Mouse (Mus musculus) stomach, embryonic 14.5 days (tissue): ENCODE data around the gene Ezh1. TPM values are rescaled to one million over a fixed set of nuclear protein-coding genes. Genes with fewer than 3 reads are reported as not detected.

Experiments
- ATAC-seq: fragments of 200-750 bp; cut with Nextera tagmentation; 2 replicates; pipeline ENCODE4 v1.8.0; 2017; ENCODE audit warnings: low read depth, moderate TSS enrichment; ENCODE audit not compliant: insufficient number of reproducible peaks, insufficient read depth, low FRiP score
- H3K27ac ChIP-seq: fragments of 300-500 bp; sonication (generic); 2 replicates; pipeline ENCODE4 v1.5.1; 2014; ENCODE audit warnings: mild to moderate bottlenecking, low read length, moderate library complexity, mixed read lengths
- H3K27me3 ChIP-seq: fragments of 300-500 bp; sonication (generic); 2 replicates; pipeline ENCODE4 v1.6.1; 2014; ENCODE audit warnings: low read length, control low read depth, mixed read lengths; ENCODE audit not compliant: control insufficient read depth, insufficient read depth
- H3K36me3 ChIP-seq: fragments of 300-500 bp; sonication (generic); 2 replicates; pipeline ENCODE4 v1.6.1; 2014; ENCODE audit warnings: mild to moderate bottlenecking, control low read depth, low read length, moderate library complexity, mixed read lengths; ENCODE audit not compliant: control insufficient read depth, insufficient read depth
- H3K4me1 ChIP-seq: fragments of 300-500 bp; sonication (generic); 2 replicates; pipeline ENCODE4 v1.6.1; 2014; ENCODE audit warnings: low read length, control low read depth, mixed read lengths; ENCODE audit not compliant: control insufficient read depth, insufficient read depth
- H3K4me2 ChIP-seq: fragments of 300-500 bp; sonication (generic); replicated peaks from 2 replicates; pipeline ENCODE4 v1.6.1; 2014; ENCODE audit warnings: low read depth, low read length, control low read depth
- H3K4me3 ChIP-seq: fragments of 300-500 bp; sonication (generic); 2 replicates; pipeline ENCODE4 v1.5.1; 2014; ENCODE audit warnings: low read depth, low read length, control low read depth
- H3K9ac ChIP-seq: fragments of 300-500 bp; sonication (generic); replicated peaks from 2 replicates; pipeline ENCODE4 v1.6.1; 2014; ENCODE audit warnings: low read depth, mild to moderate bottlenecking, control low read depth, low read length, moderate library complexity, mixed read lengths
- H3K9me3 ChIP-seq: fragments of 300-500 bp; sonication (generic); 2 replicates; pipeline ENCODE4 v1.6.1; 2016; ENCODE audit warnings: low read depth, low read length, control low read depth; ENCODE audit not compliant: control insufficient read depth
- WGBS: fragments of 180-500 bp; shearing (Covaris S2); extraction: QIAGEN DNeasy Blood & Tissue Kit; methylation state at CpG from one replicate; pipeline ENCODE4 v1.1.7; 2014; 5-methylcytosine and 5-hydroxymethylcytosine counted together
- polyA plus RNA-seq: library from polyadenylated mRNA; unstranded; fragments of >200 nt; fragmentation: Nextera tagmentation; extraction: Ambion mirVana; gene quantifications from 2 replicates; pipeline ENCODE4 v1.2.1, GENCODE M21; 2014

Gene Ezh1
- polyA plus RNA-seq, 1 experiment from 2014 or later, result 19.1 TPM

- peak overlapping the region; percentile 82 for H3K27ac ChIP-seq
- ATAC-seq, result no peak
- no peaks in the 10 kb centered on the region for H3K9me3 ChIP-seq
- WGBS, result 18% methylated on average over 25 of the region's 25 CpGs
- peak overlapping the region; percentile 76 for H3K4me2 ChIP-seq
- peak overlapping the region; percentile 84 for H3K4me3 ChIP-seq
- H3K4me1 ChIP-seq, result peaks cover 11% of the 10 kb centered on the region
- H3K9ac ChIP-seq, result peak overlapping the region; percentile 82
- no peaks in the 10 kb centered on the region for H3K27me3 ChIP-seq
- no peaks in the 10 kb centered on the region for H3K36me3 ChIP-seq
These were observed 765 bp downstream of the Ezh1 start for GRCm38 (mm10) chr11:101225331-101226064.

- Histone ChIP-seq H3K27me3 (no peaks in the 10 kb centered on the region), H3K27ac (no peak overlapping the region), H3K36me3 (no peaks in the 10 kb centered on the region), H3K4me3 (no peak overlapping the region), H3K4me2 (no peak overlapping the region), H3K4me1 (peaks cover 4% of the 10 kb centered on the region; the same call in 1 of the 2 replicates), H3K9me3 (no peaks in the 10 kb centered on the region), H3K9ac (no peak overlapping the region)
- no peak for ATAC-seq
- WGBS, result 94% methylated on average over 3 of the region's 3 CpGs
These were observed 1.9 kb downstream of the Ezh1 start for GRCm38 (mm10) chr11:101224337-101224736.

- no peak overlapping the region for H3K9ac ChIP-seq
- H3K9me3 ChIP-seq, result no peaks in the 10 kb centered on the region
- no peak overlapping the region for H3K4me2 ChIP-seq
- no peaks in the 10 kb centered on the region for H3K27me3 ChIP-seq
- peaks cover 10% of the 10 kb centered on the region; the same call in 1 of the 2 replicates for H3K36me3 ChIP-seq
- no peak for ATAC-seq
- no peak overlapping the region for H3K4me3 ChIP-seq
- peaks cover 4% of the 10 kb centered on the region; the same call in 1 of the 2 replicates for H3K4me1 ChIP-seq
- WGBS, result 74% methylated on average over 8 of the region's 8 CpGs
- 0 out of 2 replicates have a peak overlapping the region, but pooled peaks have one; percentile 10 for H3K27ac ChIP-seq
These were observed 4.8 kb downstream of the Ezh1 start for GRCm38 (mm10) chr11:101221306-101221986.

- Histone ChIP-seq H3K4me1 (peaks cover 4% of the 10 kb centered on the region; the same call in 1 of the 2 replicates), H3K27me3 (no peaks in the 10 kb centered on the region), H3K4me2 (no peak overlapping the region), H3K27ac (0 out of 2 replicates have a peak overlapping the region, but pooled peaks have one; percentile 10), H3K36me3 (peaks cover 11% of the 10 kb centered on the region; the same call in 1 of the 2 replicates), H3K9ac (no peak overlapping the region), H3K9me3 (no peaks in the 10 kb centered on the region), H3K4me3 (no peak overlapping the region)
- 32% methylated on average over 2 of the region's 2 CpGs for WGBS
- no peak for ATAC-seq
These were observed 5.4 kb downstream of the Ezh1 start for GRCm38 (mm10) chr11:101220853-101221252.

GRCm38 (mm10) chr11:101218436-101219055 lies 7.7 kb downstream of the Ezh1 start:
- H3K27ac ChIP-seq, result no peak overlapping the region
- WGBS, result 77% methylated on average over 10 of the region's 10 CpGs

GRCm38 (mm10) chr11:101216936-101217335 lies 9.3 kb downstream of the Ezh1 start:
- no peaks in the 10 kb centered on the region for H3K27me3 ChIP-seq
- peaks cover 32% of the 10 kb centered on the region; the same call in 1 of the 2 replicates for H3K36me3 ChIP-seq
- H3K27ac ChIP-seq, result no peak overlapping the region
- no peak for ATAC-seq
- WGBS, result 89% methylated on average over 5 of the region's 5 CpGs
- no peaks in the 10 kb centered on the region for H3K9me3 ChIP-seq
- H3K9ac ChIP-seq, result no peak overlapping the region
- H3K4me2 ChIP-seq, result no peak overlapping the region
- H3K4me1 ChIP-seq, result 0 out of 2 replicates have a peak, but pooled peaks cover 4% of the 10 kb centered on the region
- H3K4me3 ChIP-seq, result no peak overlapping the region

More at GRCm38 (mm10) chr11:101218436-101219055, 7.7 kb downstream of the Ezh1 start:
- Histone ChIP-seq H3K36me3 (peaks cover 32% of the 10 kb centered on the region; the same call in 1 of the 2 replicates), H3K27me3 (no peaks in the 10 kb centered on the region), H3K4me2 (no peak overlapping the region), H3K9ac (no peak overlapping the region), H3K4me3 (no peak overlapping the region), H3K9me3 (no peaks in the 10 kb centered on the region), H3K4me1 (0 out of 2 replicates have a peak, but pooled peaks cover 4% of the 10 kb centered on the region)
- ATAC-seq, result no peak

- peak; percentile 74; the same call in 1 of the 2 replicates for ATAC-seq
- no peak overlapping the region for H3K9ac ChIP-seq
- no peak overlapping the region for H3K4me3 ChIP-seq
- no peak overlapping the region for H3K27ac ChIP-seq
- 39% methylated on average over 3 of the region's 3 CpGs for WGBS
- no peaks in the 10 kb centered on the region for H3K4me1 ChIP-seq
- no peaks in the 10 kb centered on the region for H3K9me3 ChIP-seq
- H3K36me3 ChIP-seq, result peaks cover 48% of the 10 kb centered on the region
- no peaks in the 10 kb centered on the region for H3K27me3 ChIP-seq
- H3K4me2 ChIP-seq, result no peak overlapping the region
These were observed 14.3 kb downstream of the Ezh1 start for GRCm38 (mm10) chr11:101211970-101212369.

- Histone ChIP-seq H3K4me1 (no peaks in the 10 kb centered on the region), H3K27ac (no peak overlapping the region), H3K27me3 (no peaks in the 10 kb centered on the region), H3K9ac (no peak overlapping the region), H3K4me3 (no peak overlapping the region), H3K9me3 (no peaks in the 10 kb centered on the region), H3K4me2 (no peak overlapping the region), H3K36me3 (peaks cover 49% of the 10 kb centered on the region)
- WGBS, result 16% methylated on average over 7 of the region's 7 CpGs
- peak; percentile 28; the same call in 1 of the 2 replicates for ATAC-seq
These were observed 25.3 kb downstream of the Ezh1 start for GRCm38 (mm10) chr11:101200986-101201385.
